18 mouse cellular contexts compared by ENCODE assay signal in the genomic region with DNA sequence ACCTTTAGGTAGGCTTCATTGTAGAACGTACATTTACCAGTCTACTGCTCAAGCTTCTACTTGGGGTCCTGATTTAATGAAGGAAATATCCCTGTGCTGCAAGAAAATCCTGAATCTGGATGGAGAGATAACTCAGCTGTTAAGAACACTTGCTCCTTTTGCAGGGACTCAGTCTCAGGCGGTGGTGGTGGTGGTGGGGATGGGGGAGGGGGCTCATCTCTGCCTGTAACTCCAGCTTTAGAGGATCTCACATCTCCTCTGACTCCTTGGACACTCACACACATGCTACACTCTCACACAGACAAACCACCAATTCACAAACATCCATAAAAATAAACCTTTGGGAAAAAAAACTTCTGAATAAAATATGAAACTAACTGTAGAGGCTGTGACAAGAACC.
"Had no signal": no experiment of that assay in that cellular context is flagged by ENCODE, and none has a peak within 500 bp of the region (broad histone marks: within the 10 kb centered on the region; RNA-seq: fewer than 3 reads in every experiment).

No protein-coding gene starts in this region.

- H3K27ac ChIP-seq: gastrocnemius, adult 2 months; heart, embryonic 10.5 days; hindbrain, embryonic 10.5 days; hindbrain, embryonic 12.5 days; hindbrain, embryonic 14.5 days; intestine, embryonic 15.5 days; layer of hippocampus, adult 2 months; left cerebral cortex, adult 2 months; limb, embryonic 10.5 days; limb, embryonic 12.5 days had no signal

- H3K4me2 ChIP-seq: heart, embryonic 12.5 days; hindbrain, embryonic 12.5 days; hindbrain, embryonic 14.5 days; intestine, embryonic 15.5 days; limb, embryonic 12.5 days; liver, embryonic 11.5 days had no signal

- H3K4me1 ChIP-seq: heart, embryonic 10.5 days; heart, embryonic 12.5 days; hindbrain, embryonic 10.5 days; hindbrain, embryonic 12.5 days; intestine, embryonic 15.5 days; limb, embryonic 10.5 days; limb, embryonic 12.5 days had no signal

- H3K27me3 ChIP-seq: heart, embryonic 12.5 days; hindbrain, embryonic 12.5 days; intestine, embryonic 15.5 days; limb, embryonic 12.5 days had no signal

- H3K9ac ChIP-seq: heart, embryonic 12.5 days; hindbrain, embryonic 12.5 days; hindbrain, embryonic 14.5 days; intestine, embryonic 15.5 days; limb, embryonic 12.5 days had no signal

- H3K9me3 ChIP-seq: hindbrain, embryonic 12.5 days; intestine, embryonic 15.5 days; limb, embryonic 10.5 days had no signal

- ATAC-seq: inflammation-experienced regulatory T-cells, adult 6 months; intestine, embryonic 15.5 days; intestine, postnatal 0 days had no signal

- H3K36me3 ChIP-seq: heart, embryonic 10.5 days; heart, embryonic 12.5 days; hindbrain, embryonic 10.5 days; hindbrain, embryonic 12.5 days; intestine, embryonic 15.5 days; limb, embryonic 10.5 days; limb, embryonic 12.5 days had no signal

- H3K4me3 ChIP-seq: gastrocnemius, adult 2 months; heart, embryonic 10.5 days; heart, embryonic 12.5 days; hindbrain, embryonic 10.5 days; hindbrain, embryonic 12.5 days; intestine, embryonic 15.5 days; layer of hippocampus, adult 2 months; left cerebral cortex, adult 2 months; limb, embryonic 10.5 days; limb, embryonic 12.5 days had no signal

- DNase-seq: gastrocnemius, postnatal 25 days; kidney, adult 18-20 months; kidney, adult 8-10 months; liver had no signal
